Mouse (Mus musculus): ENCODE data around the gene Mndal. TPM values are rescaled to one million over a fixed set of nuclear protein-coding genes. Genes with fewer than 3 reads are reported as not detected.
"Not testable (repeated sequence)": the region's sequence is repeated elsewhere in the genome, so short reads cannot be mapped to it uniquely, and the experiment has no call there.

Mndal gene
- polyA plus RNA-seq, 1 experiment from 2014 or later, result 0.67 TPM

- 73% methylated on average over 2 of the region's 2 CpGs for WGBS
Observed at GRCm38 (mm10) chr1:173802689-173803281, 139.5 kb downstream of the Mndal start.

GRCm38 (mm10) chr1:173802207-173802606 is 140.1 kb downstream of the Mndal start:
- H3K4me1 ChIP-seq; H3K9me3 ChIP-seq; H3K4me2 ChIP-seq (replicated peaks); H3K36me3 ChIP-seq; H3K9ac ChIP-seq; ATAC-seq (ENCODE audit: insufficient number of reproducible peaks, insufficient read depth, low FRiP score, low TSS enrichment); H3K4me3 ChIP-seq; H3K27ac ChIP-seq; H3K27me3 ChIP-seq: not testable (repeated sequence)
- 67% methylated on average over 3 of the region's 3 CpGs for WGBS

More at GRCm38 (mm10) chr1:173802689-173803281, 139.5 kb downstream of the Mndal start:
- H3K4me2 ChIP-seq (replicated peaks); ATAC-seq (ENCODE audit: insufficient number of reproducible peaks, insufficient read depth, low FRiP score, low TSS enrichment); H3K4me3 ChIP-seq; H3K27me3 ChIP-seq; H3K27ac ChIP-seq; H3K9me3 ChIP-seq; H3K9ac ChIP-seq; H3K4me1 ChIP-seq; H3K36me3 ChIP-seq: not testable (repeated sequence)

- H3K4me1 ChIP-seq; ATAC-seq (ENCODE audit: insufficient number of reproducible peaks, insufficient read depth, low FRiP score, low TSS enrichment); H3K9ac ChIP-seq; H3K9me3 ChIP-seq; H3K27ac ChIP-seq; H3K4me2 ChIP-seq (replicated peaks); H3K27me3 ChIP-seq; H3K4me3 ChIP-seq; H3K36me3 ChIP-seq: not testable (repeated sequence)
- WGBS, result 73% methylated on average over 2 of the region's 2 CpGs
Observed at GRCm38 (mm10) chr1:173801791-173802190, 140.5 kb downstream of the Mndal start.

Other genes starting within 250 kb of the Mndal start
- 0.26 and 0.33 TPM in 2 replicates for gene Ifi207, start 200.7 kb downstream of the Mndal start, polyA plus RNA-seq (2016; fragmentation: Nextera tagmentation; extraction: Ambion mirVana)
- gene Ifi204, start 175.5 kb downstream of the Mndal start, polyA plus RNA-seq (2016; fragmentation: Nextera tagmentation; extraction: Ambion mirVana), result 0.38 and 1.0 TPM in 2 replicates
- gene Ifi211, start 29.4 kb downstream of the Mndal start, polyA plus RNA-seq (2016; fragmentation: Nextera tagmentation; extraction: Ambion mirVana), result 0.45 and 0.52 TPM in 2 replicates
- 0.20 and 0.40 TPM in 2 replicates for gene Ifi203, start 181 bp upstream of the Mndal start, polyA plus RNA-seq (2016; fragmentation: Nextera tagmentation; extraction: Ambion mirVana)
- 0.09 and 0.43 TPM in 2 replicates for gene Ifi202b, start 40.3 kb upstream of the Mndal start, polyA plus RNA-seq (2016; fragmentation: Nextera tagmentation; extraction: Ambion mirVana)
- not detected in 2 replicates for gene Ifi205, start 89.3 kb upstream of the Mndal start, polyA plus RNA-seq (2016; fragmentation: Nextera tagmentation; extraction: Ambion mirVana)
- 0.06 and 0.09 TPM in 2 replicates for gene Olfr433, start 98.2 kb upstream of the Mndal start, polyA plus RNA-seq (2016; fragmentation: Nextera tagmentation; extraction: Ambion mirVana)
- gene Olfr432, start 106.7 kb upstream of the Mndal start, polyA plus RNA-seq (2016; fragmentation: Nextera tagmentation; extraction: Ambion mirVana), result not detected in 2 replicates
- gene Olfr430, start 124.1 kb upstream of the Mndal start, polyA plus RNA-seq (2016; fragmentation: Nextera tagmentation; extraction: Ambion mirVana), result 0.09 TPM in 1 of 2 replicates, not detected in the other
- gene Olfr429, start 141.8 kb upstream of the Mndal start, polyA plus RNA-seq (2016; fragmentation: Nextera tagmentation; extraction: Ambion mirVana), result not detected in 2 replicates
- gene Olfr427, start 154.4 kb upstream of the Mndal start, polyA plus RNA-seq (2016; fragmentation: Nextera tagmentation; extraction: Ambion mirVana), result not detected in 2 replicates
- gene Olfr231, start 178.7 kb upstream of the Mndal start, polyA plus RNA-seq (2016; fragmentation: Nextera tagmentation; extraction: Ambion mirVana), result 0.22 and 0.79 TPM in 2 replicates
- not detected in 2 replicates for gene Olfr424, start 189.0 kb upstream of the Mndal start, polyA plus RNA-seq (2016; fragmentation: Nextera tagmentation; extraction: Ambion mirVana)
- gene Olfr420, start 213.1 kb upstream of the Mndal start, polyA plus RNA-seq (2016; fragmentation: Nextera tagmentation; extraction: Ambion mirVana), result 0.08 TPM in 1 of 2 replicates, not detected in the other
- gene Spta1, start 230.3 kb upstream of the Mndal start, polyA plus RNA-seq (2016; fragmentation: Nextera tagmentation; extraction: Ambion mirVana), result 0.93 and 1.3 TPM in 2 replicates